Mouse (Mus musculus): ENCODE measurements around the gene Slc40a1. TPM values are rescaled to one million over a fixed set of nuclear protein-coding genes. Genes with fewer than 3 reads are reported as not detected.

The Slc40a1 gene
- total and polyA plus RNA-seq, 3 experiments: 36.8 to 74.7 TPM; not detected in 1

DNA sequence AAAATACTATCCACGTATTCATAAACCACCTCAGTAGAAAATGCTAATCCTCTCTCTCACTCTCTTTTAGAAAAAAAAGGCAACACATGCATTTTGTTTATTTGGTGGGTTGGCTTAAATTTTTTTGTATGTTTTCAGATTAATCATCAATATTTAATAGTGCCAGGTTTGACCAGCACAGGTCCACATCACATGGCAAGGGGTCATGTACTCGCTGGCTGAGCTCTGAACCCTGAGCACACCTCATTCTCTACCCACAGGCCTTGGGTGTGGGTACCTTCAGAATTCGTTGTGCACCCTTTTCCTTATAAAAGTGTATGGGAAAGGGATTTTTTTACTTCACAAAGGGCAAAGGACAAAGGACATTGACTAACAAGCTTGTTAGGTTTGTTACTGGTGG is 22.2 kb downstream of the Slc40a1 start:
- TF ChIP-seq CHD1 (IDR thresholded peaks at IDR 0.05; ENCODE audit: low read depth, low read length) (no peak), NRF1 (IDR thresholded peaks at IDR 0.05; ENCODE audit: insufficient read depth, low read depth, low read length, poor library complexity, severe bottlenecking) (no peak), BHLHE40 (IDR thresholded peaks at IDR 0.05; ENCODE audit: borderline replicate concordance, low read depth, low read length) (no peak)
- Histone ChIP-seq H3K9me3 (replicated peaks; ENCODE audit: insufficient read depth, low read length) (no peaks in the 10 kb centered on the region), H3K9ac (ENCODE audit: control insufficient read depth, low read depth, low read length, poor library complexity, severe bottlenecking) (no peak overlapping the region), H3K36me3 (ENCODE audit: control insufficient read depth in 1 of 2, insufficient read depth in 2 of 2, low read length in 2 of 2) (peaks cover 0 to 6% of the 10 kb centered on the region in 2 experiments; a peak in 2 of 4 replicates), H3K27ac (ENCODE audit: control insufficient read depth, low read depth, low read length) (no peak overlapping the region), H3K4me1 (ENCODE audit: control insufficient read depth in 1 of 2, insufficient read depth in 2 of 2, low read length in 2 of 2) (no peaks in the 10 kb centered on the region), H3K27me3 (ENCODE audit: control insufficient read depth in 1 of 2, insufficient read depth in 2 of 2, low read length in 2 of 2) (no peaks in the 10 kb centered on the region), H3K4me3 (ENCODE audit: control insufficient read depth in 1 of 2, insufficient read depth in 1 of 2, low read depth in 2 of 2, low read length in 2 of 2) (no peak overlapping the region), H3K79me2 (ENCODE audit: control insufficient read depth, insufficient read depth, low read length, poor library complexity) (no peaks in the 10 kb centered on the region)
- DNase-seq (ENCODE audit: low read depth, low spot score): no peak

DNA sequence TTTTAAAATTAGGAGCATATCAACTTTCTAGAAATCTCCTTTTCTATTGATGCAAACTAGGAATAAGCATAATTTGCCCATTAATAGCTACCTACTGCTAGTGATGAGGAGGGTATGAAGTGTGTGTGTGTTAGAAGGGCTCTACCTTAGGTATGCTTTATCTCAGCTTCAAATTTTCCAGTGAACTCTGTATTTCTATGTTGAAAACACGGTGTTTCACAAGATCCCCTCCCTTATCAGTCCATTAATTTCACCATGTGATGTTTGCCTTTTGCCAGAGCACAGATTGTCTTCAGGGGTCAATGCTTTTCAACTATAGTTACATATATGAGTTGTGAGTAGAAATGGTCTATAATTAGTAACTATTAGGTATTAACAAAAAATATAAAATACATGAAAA is 28.3 kb downstream of the Slc40a1 start:
- TF ChIP-seq TCF12 (IDR thresholded peaks at IDR 0.05; ENCODE audit: low read depth, low read length) (no peak), TBP (IDR thresholded peaks at IDR 0.05; ENCODE audit: low read depth, low read length) (no peak), POLR2A (IDR thresholded peaks at IDR 0.05; ENCODE audit: control insufficient read depth in 1 of 2, insufficient read depth in 1 of 2, low read depth in 1 of 2, low read length in 2 of 2, poor library complexity in 1 of 2) (no peak), EP300 (IDR thresholded peaks at IDR 0.05; ENCODE audit: low read depth in 1 of 2, low read length in 2 of 2) (no peak), MAX (IDR thresholded peaks at IDR 0.05; ENCODE audit: low read length) (no peak)

GRCm38 (mm10) chr1:45894168-45894912 is 32.0 kb downstream of the Slc40a1 start:
- Histone ChIP-seq H3K9me3 (replicated peaks; ENCODE audit: insufficient read depth, low read length) (no peaks in the 10 kb centered on the region), H3K4me3 (ENCODE audit: control insufficient read depth in 1 of 2, insufficient read depth in 1 of 2, low read depth in 2 of 2, low read length in 2 of 2) (no peak overlapping the region), H3K27ac (ENCODE audit: control insufficient read depth, low read depth, low read length) (no peak overlapping the region), H3K4me1 (ENCODE audit: control insufficient read depth in 1 of 2, insufficient read depth in 2 of 2, low read length in 2 of 2) (no peaks in the 10 kb centered on the region), H3K27me3 (ENCODE audit: control insufficient read depth in 1 of 2, insufficient read depth in 2 of 2, low read length in 2 of 2) (no peaks in the 10 kb centered on the region), H3K36me3 (ENCODE audit: control insufficient read depth in 1 of 2, insufficient read depth in 2 of 2, low read length in 2 of 2) (no peaks in the 10 kb centered on the region), H3K9ac (ENCODE audit: control insufficient read depth, low read depth, low read length, poor library complexity, severe bottlenecking) (no peak overlapping the region), H3K79me2 (ENCODE audit: control insufficient read depth, insufficient read depth, low read length, poor library complexity) (no peaks in the 10 kb centered on the region)
- DNase-seq (ENCODE audit: low read depth, low spot score): no peak
- no peak for TF ChIP-seq GABPA (IDR thresholded peaks at IDR 0.05; ENCODE audit: low read depth, low read length)

More for the DNA sequence above, 28.3 kb downstream of the Slc40a1 start:
- no peak overlapping the region for H3K9ac ChIP-seq (ENCODE audit: control insufficient read depth, low read depth, low read length, poor library complexity, severe bottlenecking)
- no peaks in the 10 kb centered on the region for H3K4me1 ChIP-seq (ENCODE audit: control insufficient read depth in 1 of 2, insufficient read depth in 2 of 2, low read length in 2 of 2)
- no peaks in the 10 kb centered on the region for H3K9me3 ChIP-seq (replicated peaks; ENCODE audit: insufficient read depth, low read length)
- no peaks in the 10 kb centered on the region for H3K27me3 ChIP-seq (ENCODE audit: control insufficient read depth in 1 of 2, insufficient read depth in 2 of 2, low read length in 2 of 2)
- DNase-seq (ENCODE audit: low read depth, low spot score): no peak
- no peaks in the 10 kb centered on the region for H3K79me2 ChIP-seq (ENCODE audit: control insufficient read depth, insufficient read depth, low read length, poor library complexity)
- H3K36me3 ChIP-seq (ENCODE audit: control insufficient read depth in 1 of 2, insufficient read depth in 2 of 2, low read length in 2 of 2): no peaks in the 10 kb centered on the region
- no peak overlapping the region for H3K4me3 ChIP-seq (ENCODE audit: control insufficient read depth in 1 of 2, insufficient read depth in 1 of 2, low read depth in 2 of 2, low read length in 2 of 2)
- no peak overlapping the region for H3K27ac ChIP-seq (ENCODE audit: control insufficient read depth, low read depth, low read length)

All from MEL (cell line).